Mouse (Mus musculus) myocyte (in vitro differentiated cells): ENCODE measurements around the gene Rptor.

Experiments
- CEBPB ChIP-seq: IDR thresholded peaks from 2 replicates; pipeline ENCODE4 v1.6.1; 2011; ENCODE audit warnings: mild to moderate bottlenecking, moderate library complexity; ENCODE audit not compliant: poor library complexity, insufficient read depth, severe bottlenecking
- E2F4 ChIP-seq: IDR thresholded peaks from one replicate; pipeline ENCODE4 v1.6.1; 2011; ENCODE audit warnings: mild to moderate bottlenecking, control low read depth, moderate library complexity; ENCODE audit not compliant: insufficient read depth
- MAX ChIP-seq: IDR thresholded peaks from one replicate; pipeline ENCODE4 v1.6.1; 2011; ENCODE audit warnings: low read depth, mild to moderate bottlenecking, control low read depth
- MYOD1 ChIP-seq, 3 experiments: IDR thresholded peaks; one replicate each; pipeline ENCODE4 v1.6.1; 2011; ENCODE audit warnings: control low read depth in 2 of 3, low read depth in 2 of 3, mild to moderate bottlenecking in 2 of 3, moderate library complexity in 1 of 3; ENCODE audit not compliant: insufficient read length in 2 of 3, control insufficient read depth in 1 of 3
- MYOG ChIP-seq, 3 experiments: IDR thresholded peaks; one replicate each; pipeline ENCODE4 v1.6.1; 2011; ENCODE audit warnings: control low read depth in 2 of 3, low read depth in 2 of 3, mild to moderate bottlenecking in 2 of 3; ENCODE audit not compliant: insufficient read length in 2 of 3, control insufficient read depth in 1 of 3, insufficient read depth in 1 of 3
- POLR2A ChIP-seq: IDR thresholded peaks from one replicate; pipeline ENCODE4 v1.6.1; 2011; ENCODE audit warnings: low read depth, mild to moderate bottlenecking, control low read depth, moderate library complexity; ENCODE audit not compliant: insufficient read length
- POLR2AphosphoS2 ChIP-seq: IDR thresholded peaks from one replicate; pipeline ENCODE4 v1.6.1; 2011; ENCODE audit warnings: low read depth, control low read depth; ENCODE audit not compliant: insufficient read length
- REST ChIP-seq: IDR thresholded peaks from one replicate; pipeline ENCODE4 v1.6.1; 2011; ENCODE audit warnings: mild to moderate bottlenecking, control low read depth, moderate library complexity; ENCODE audit not compliant: insufficient read depth, insufficient read length
- SRF ChIP-seq: IDR thresholded peaks from one replicate; pipeline ENCODE4 v1.6.1; 2011; ENCODE audit warnings: low read depth; ENCODE audit not compliant: control insufficient read depth, insufficient read length
- TCF12 ChIP-seq: IDR thresholded peaks from one replicate; pipeline ENCODE4 v1.6.1; 2011; ENCODE audit warnings: mild to moderate bottlenecking, control low read depth; ENCODE audit not compliant: poor library complexity, insufficient read depth, severe bottlenecking
- TCF3 ChIP-seq: IDR thresholded peaks from one replicate; pipeline ENCODE4 v1.6.1; 2011; ENCODE audit warnings: low read depth, control low read depth; ENCODE audit not compliant: insufficient read length
- USF1 ChIP-seq: IDR thresholded peaks from one replicate; pipeline ENCODE4 v1.6.1; 2011; ENCODE audit warnings: low read depth, mild to moderate bottlenecking, control low read depth, moderate library complexity

DNA sequence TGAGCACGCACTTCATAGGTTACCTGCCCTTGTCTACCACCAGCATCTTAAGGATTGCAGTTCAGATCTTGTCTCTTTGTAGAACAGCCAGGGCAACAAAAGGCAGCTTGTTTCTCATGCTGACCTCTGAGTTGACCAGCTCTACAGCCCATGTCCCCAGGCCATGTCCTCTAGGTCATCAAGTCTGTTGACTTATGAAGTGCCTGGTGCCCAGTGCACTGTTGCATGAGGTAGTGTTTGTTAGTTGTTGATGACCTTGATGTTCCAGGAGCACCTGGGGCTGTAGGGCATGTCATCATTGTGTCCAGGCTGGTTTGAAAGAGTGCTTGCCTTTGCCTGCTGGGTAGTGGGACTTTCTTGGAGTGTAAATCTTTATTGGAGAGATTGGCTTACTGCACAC is 344.7 kb downstream of the Rptor start:
- TF ChIP-seq MYOD1 (IDR thresholded peaks at IDR 0.05; ENCODE audit: control insufficient read depth in 1 of 3, insufficient read length in 2 of 3, low read depth in 2 of 3) (no peak), TCF12 (no peak), MAX (no peak), MYOG (IDR thresholded peaks at IDR 0.05; ENCODE audit: control insufficient read depth in 1 of 3, insufficient read depth in 1 of 3, insufficient read length in 2 of 3, low read depth in 2 of 3) (no peak), POLR2AphosphoS2 (no peak), POLR2A (no peak), E2F4 (no peak), CEBPB (no peak), USF1 (no peak), TCF3 (no peak), SRF (no peak), REST (no peak)
